Mouse (Mus musculus): ENCODE data around the gene 4921536K21Rik. TPM values are rescaled to one million over a fixed set of nuclear protein-coding genes. Genes with fewer than 3 reads are reported as not detected.

The 4921536K21Rik gene
- polyA plus RNA-seq, 1 experiment from 2014 or later, result 0.12 TPM

DNA sequence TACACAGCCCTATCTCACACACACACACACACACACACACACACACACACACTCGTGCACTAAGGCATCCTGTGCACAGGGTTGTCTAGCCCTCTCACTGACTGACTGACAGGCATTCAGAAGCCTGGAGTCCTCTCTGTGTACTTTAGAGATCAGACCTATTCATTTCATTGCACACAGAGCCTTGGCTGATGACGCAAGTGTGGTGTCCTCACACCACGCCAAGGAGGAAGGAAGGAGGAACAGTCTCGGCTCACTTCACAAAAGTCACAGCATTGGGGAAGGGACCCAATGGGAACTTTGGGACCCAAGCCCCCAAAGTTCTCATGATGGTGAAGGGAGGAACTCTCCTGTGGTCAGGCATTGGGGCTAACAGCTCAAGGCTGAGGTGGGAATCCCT, 35.1 kb upstream of the 4921536K21Rik start:
- H3K27ac ChIP-seq (ENCODE audit: low read length), result no peak overlapping the region
- H3K4me2 ChIP-seq (replicated peaks; ENCODE audit: low read depth, low read length), result no peak overlapping the region
- H3K4me3 ChIP-seq (ENCODE audit: low read depth, low read length), result no peak overlapping the region
- H3K9ac ChIP-seq (replicated peaks; ENCODE audit: low read depth, low read length), result no peak overlapping the region
- H3K4me1 ChIP-seq (ENCODE audit: control insufficient read depth, insufficient read depth, low read length), result peaks cover 8% of the 10 kb centered on the region
- H3K9me3 ChIP-seq (ENCODE audit: control insufficient read depth, low read depth, low read length), result no peaks in the 10 kb centered on the region
- H3K36me3 ChIP-seq (ENCODE audit: control insufficient read depth, insufficient read depth, low read length), result no peaks in the 10 kb centered on the region; the same call in 1 of the 2 replicates
- no peaks in the 10 kb centered on the region for H3K27me3 ChIP-seq (ENCODE audit: control insufficient read depth, insufficient read depth, low read length)
- no peak for ATAC-seq (ENCODE audit: insufficient number of reproducible peaks, insufficient read depth, low FRiP score, low read depth)
- 75% methylated on average over 4 of the region's 4 CpGs for WGBS

DNA sequence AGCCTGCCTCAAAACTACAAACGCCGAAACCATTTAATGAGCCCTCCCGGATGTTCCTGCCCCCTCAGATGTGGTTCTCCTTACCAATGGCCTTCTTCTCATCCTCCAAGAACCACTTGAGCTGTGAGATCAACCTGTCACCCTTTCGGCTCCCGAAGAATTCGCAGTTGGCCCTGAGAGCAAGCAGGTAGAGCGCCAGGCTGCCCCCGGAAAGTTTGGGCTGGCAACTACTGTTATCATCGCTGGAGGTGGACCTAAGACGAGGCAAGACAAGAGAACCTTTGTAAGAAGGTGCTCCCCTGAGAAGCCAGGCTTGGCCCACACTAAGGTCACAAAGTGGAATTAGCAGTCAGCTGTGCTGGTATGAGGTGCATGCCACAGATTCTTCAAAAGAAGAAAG, 31.0 kb upstream of the 4921536K21Rik start:
- WGBS, result 91% methylated on average over 10 of the region's 10 CpGs
- Histone ChIP-seq H3K9ac (replicated peaks; ENCODE audit: low read depth, low read length) (no peak overlapping the region), H3K27ac (ENCODE audit: low read length) (no peak overlapping the region), H3K4me1 (ENCODE audit: control insufficient read depth, insufficient read depth, low read length) (no peaks in the 10 kb centered on the region), H3K36me3 (ENCODE audit: control insufficient read depth, insufficient read depth, low read length) (peaks cover 6% of the 10 kb centered on the region; the same call in 1 of the 2 replicates), H3K4me2 (replicated peaks; ENCODE audit: low read depth, low read length) (no peak overlapping the region), H3K4me3 (ENCODE audit: low read depth, low read length) (no peak overlapping the region), H3K9me3 (ENCODE audit: control insufficient read depth, low read depth, low read length) (no peaks in the 10 kb centered on the region), H3K27me3 (ENCODE audit: control insufficient read depth, insufficient read depth, low read length) (no peaks in the 10 kb centered on the region)
- ATAC-seq (ENCODE audit: insufficient number of reproducible peaks, insufficient read depth, low FRiP score, low read depth), result no peak

- Histone ChIP-seq H3K4me2 (replicated peaks; ENCODE audit: low read depth, low read length) (no peak overlapping the region), H3K4me1 (ENCODE audit: control insufficient read depth, insufficient read depth, low read length) (no peaks in the 10 kb centered on the region), H3K4me3 (ENCODE audit: low read depth, low read length) (no peak overlapping the region), H3K27me3 (ENCODE audit: control insufficient read depth, insufficient read depth, low read length) (no peaks in the 10 kb centered on the region), H3K27ac (ENCODE audit: low read length) (no peak overlapping the region), H3K36me3 (ENCODE audit: control insufficient read depth, insufficient read depth, low read length) (peaks cover 6% of the 10 kb centered on the region; the same call in 1 of the 2 replicates), H3K9ac (replicated peaks; ENCODE audit: low read depth, low read length) (no peak overlapping the region), H3K9me3 (ENCODE audit: control insufficient read depth, low read depth, low read length) (no peaks in the 10 kb centered on the region)
- 95% methylated on average over 6 of the region's 6 CpGs for WGBS
- ATAC-seq (ENCODE audit: insufficient number of reproducible peaks, insufficient read depth, low FRiP score, low read depth), result no peak
These were observed 27.8 kb upstream of the 4921536K21Rik start for GRCm38 (mm10) chr11:3922731-3923130.

- H3K36me3 ChIP-seq (ENCODE audit: control insufficient read depth, insufficient read depth, low read length), result peaks cover 6% of the 10 kb centered on the region; the same call in 1 of the 2 replicates
- no peak overlapping the region for H3K4me2 ChIP-seq (replicated peaks; ENCODE audit: low read depth, low read length)
- no peaks in the 10 kb centered on the region for H3K4me1 ChIP-seq (ENCODE audit: control insufficient read depth, insufficient read depth, low read length)
- H3K27me3 ChIP-seq (ENCODE audit: control insufficient read depth, insufficient read depth, low read length), result no peaks in the 10 kb centered on the region
- WGBS, result 91% methylated on average over 9 of the region's 9 CpGs
- no peaks in the 10 kb centered on the region for H3K9me3 ChIP-seq (ENCODE audit: control insufficient read depth, low read depth, low read length)
- H3K4me3 ChIP-seq (ENCODE audit: low read depth, low read length), result no peak overlapping the region
- H3K9ac ChIP-seq (replicated peaks; ENCODE audit: low read depth, low read length), result no peak overlapping the region
- no peak for ATAC-seq (ENCODE audit: insufficient number of reproducible peaks, insufficient read depth, low FRiP score, low read depth)
- H3K27ac ChIP-seq (ENCODE audit: low read length), result no peak overlapping the region
These were observed 27.2 kb upstream of the 4921536K21Rik start for GRCm38 (mm10) chr11:3922115-3922514.

- 34% methylated on average over 8 of the region's 8 CpGs for WGBS
- Histone ChIP-seq H3K4me2 (replicated peaks; ENCODE audit: low read depth, low read length) (no peak overlapping the region), H3K27ac (ENCODE audit: low read length) (no peak overlapping the region), H3K9ac (replicated peaks; ENCODE audit: low read depth, low read length) (no peak overlapping the region), H3K4me3 (ENCODE audit: low read depth, low read length) (no peak overlapping the region), H3K4me1 (ENCODE audit: control insufficient read depth, insufficient read depth, low read length) (no peaks in the 10 kb centered on the region), H3K36me3 (ENCODE audit: control insufficient read depth, insufficient read depth, low read length) (peaks cover 6% of the 10 kb centered on the region; the same call in 1 of the 2 replicates), H3K27me3 (ENCODE audit: control insufficient read depth, insufficient read depth, low read length) (no peaks in the 10 kb centered on the region), H3K9me3 (ENCODE audit: control insufficient read depth, low read depth, low read length) (no peaks in the 10 kb centered on the region)
- ATAC-seq (ENCODE audit: insufficient number of reproducible peaks, insufficient read depth, low FRiP score, low read depth), result 0 out of 2 replicates have a peak, but pooled peaks have one; percentile 10
These were observed 26.5 kb upstream of the 4921536K21Rik start for GRCm38 (mm10) chr11:3921281-3921850.

GRCm38 (mm10) chr11:3920476-3920875, 25.6 kb upstream of the 4921536K21Rik start:
- H3K27ac ChIP-seq (ENCODE audit: low read length), result no peak overlapping the region
- no peak overlapping the region for H3K4me3 ChIP-seq (ENCODE audit: low read depth, low read length)
- no peaks in the 10 kb centered on the region for H3K27me3 ChIP-seq (ENCODE audit: control insufficient read depth, insufficient read depth, low read length)
- ATAC-seq (ENCODE audit: insufficient number of reproducible peaks, insufficient read depth, low FRiP score, low read depth), result no peak
- H3K9ac ChIP-seq (replicated peaks; ENCODE audit: low read depth, low read length), result no peak overlapping the region
- H3K36me3 ChIP-seq (ENCODE audit: control insufficient read depth, insufficient read depth, low read length), result peaks cover 6% of the 10 kb centered on the region; the same call in 1 of the 2 replicates
- no peak overlapping the region for H3K4me2 ChIP-seq (replicated peaks; ENCODE audit: low read depth, low read length)
- 82% methylated on average over 7 of the region's 7 CpGs for WGBS
- no peaks in the 10 kb centered on the region for H3K4me1 ChIP-seq (ENCODE audit: control insufficient read depth, insufficient read depth, low read length)
- H3K9me3 ChIP-seq (ENCODE audit: control insufficient read depth, low read depth, low read length), result no peaks in the 10 kb centered on the region

DNA sequence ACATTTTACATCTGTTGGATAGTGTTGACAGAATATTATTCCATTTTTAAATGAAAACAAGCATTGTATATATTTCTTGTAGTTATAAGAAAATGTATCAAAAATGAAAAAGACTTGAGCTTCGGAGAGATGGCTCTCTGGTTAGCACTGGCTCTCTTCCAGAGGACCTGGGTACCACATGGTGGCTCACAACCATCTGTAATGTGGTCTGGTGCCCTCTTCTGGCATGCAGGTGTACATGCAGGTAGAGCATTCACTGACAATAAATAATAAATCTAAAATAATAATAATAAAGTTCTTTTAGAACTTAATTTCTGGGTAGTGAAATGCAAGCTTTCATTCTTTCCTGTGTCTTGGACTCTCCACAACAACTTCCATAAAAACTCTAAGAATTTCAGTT, 23.8 kb upstream of the 4921536K21Rik start:
- Histone ChIP-seq H3K27ac (ENCODE audit: low read length) (no peak overlapping the region), H3K4me2 (replicated peaks; ENCODE audit: low read depth, low read length) (no peak overlapping the region), H3K4me3 (ENCODE audit: low read depth, low read length) (no peak overlapping the region), H3K9me3 (ENCODE audit: control insufficient read depth, low read depth, low read length) (no peaks in the 10 kb centered on the region), H3K36me3 (ENCODE audit: control insufficient read depth, insufficient read depth, low read length) (peaks cover 4% of the 10 kb centered on the region; the same call in 1 of the 2 replicates), H3K4me1 (ENCODE audit: control insufficient read depth, insufficient read depth, low read length) (no peaks in the 10 kb centered on the region), H3K9ac (replicated peaks; ENCODE audit: low read depth, low read length) (no peak overlapping the region), H3K27me3 (ENCODE audit: control insufficient read depth, insufficient read depth, low read length) (no peaks in the 10 kb centered on the region)
- 61% methylated on average over 1 of the region's 1 CpGs for WGBS
- ATAC-seq (ENCODE audit: insufficient number of reproducible peaks, insufficient read depth, low FRiP score, low read depth), result no peak

DNA sequence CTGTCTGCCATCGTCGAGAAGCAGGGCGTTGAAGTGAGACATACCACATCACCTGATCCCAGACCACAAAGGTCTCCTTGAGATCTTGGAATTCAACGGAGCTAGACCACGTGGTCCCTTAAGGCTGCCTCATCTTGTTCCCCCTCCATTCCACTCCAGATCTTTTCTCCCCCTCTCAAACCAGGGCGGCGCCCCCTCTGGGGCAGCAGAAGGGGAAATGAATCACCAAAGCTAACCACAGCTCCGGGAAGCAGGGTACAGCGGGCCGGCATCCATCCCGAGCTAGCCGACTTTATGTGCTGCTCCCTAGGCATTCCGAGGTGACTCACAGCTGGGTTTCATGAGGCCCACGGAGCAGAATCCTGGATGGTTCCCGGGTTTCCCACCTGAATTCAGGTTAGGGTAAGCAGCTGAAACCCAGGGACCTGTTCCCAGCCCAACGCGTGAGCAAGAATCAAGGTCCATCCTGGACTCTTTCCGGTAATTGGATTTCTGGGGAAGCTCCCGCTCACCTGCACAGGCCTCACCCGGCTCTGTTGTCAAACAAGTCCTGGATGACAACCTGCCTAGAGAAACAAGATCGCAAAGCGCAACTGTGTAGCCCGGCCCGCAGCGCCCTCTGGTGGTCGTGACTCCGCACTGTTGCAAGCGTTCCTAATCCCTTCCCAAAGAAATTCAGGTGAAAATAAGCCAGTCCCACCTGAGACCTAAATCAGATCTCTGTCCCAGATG, 19.4 kb upstream of the 4921536K21Rik start, which contains the start of gene Slc35e4:
Gene Slc35e4, minus strand, starts transcription at position 556 of the 732 bp plus-strand sequence.
- Histone ChIP-seq H3K27me3 (ENCODE audit: control insufficient read depth, insufficient read depth, low read length) (0 out of 2 replicates have a peak, but pooled peaks cover 4% of the 10 kb centered on the region), H3K9ac (replicated peaks; ENCODE audit: low read depth, low read length) (peak within 1 kb of the TSS; percentile 36; the same call in 1 of the 2 replicates)
- under 1% methylated on average over 28 of the region's 28 CpGs for WGBS

More for the DNA sequence above, 19.4 kb upstream of the 4921536K21Rik start, which contains the start of gene Slc35e4:
- Histone ChIP-seq H3K9me3 (ENCODE audit: control insufficient read depth, low read depth, low read length) (no peaks in the 10 kb centered on the region), H3K4me1 (ENCODE audit: control insufficient read depth, insufficient read depth, low read length) (peaks cover 12% of the 10 kb centered on the region; the same call in 1 of the 2 replicates), H3K27ac (ENCODE audit: low read length) (peak within 1 kb of the TSS; percentile 0; the same call in 1 of the 2 replicates), H3K4me3 (ENCODE audit: low read depth, low read length) (peak within 1 kb of the TSS; percentile 54), H3K4me2 (replicated peaks; ENCODE audit: low read depth, low read length) (peak within 1 kb of the TSS; percentile 71), H3K36me3 (ENCODE audit: control insufficient read depth, insufficient read depth, low read length) (no peaks in the 10 kb centered on the region)
- peak; percentile 50 for ATAC-seq (ENCODE audit: insufficient number of reproducible peaks, insufficient read depth, low FRiP score, low read depth)
